Mouse (Mus musculus) right cerebral cortex, adult 2 months (tissue): ENCODE measurements at regions not wholly inside any gene's neighbourhood (a gene's known extent, or its start where the extent isn't known, plus 50 kb on each side); places are given as distances from the start of the nearest gene placed in this dataset.
"Not testable (repeated sequence)": the region's sequence is repeated elsewhere in the genome, so short reads cannot be mapped to it uniquely, and the experiment has no call there.

Experiments
- DNase-seq, 2 experiments: peaks; one replicate each; pipeline ENCODE4 v3.0.0; 2021 to 2022; ENCODE audit warnings: low spot score in 2 of 2

DNA sequence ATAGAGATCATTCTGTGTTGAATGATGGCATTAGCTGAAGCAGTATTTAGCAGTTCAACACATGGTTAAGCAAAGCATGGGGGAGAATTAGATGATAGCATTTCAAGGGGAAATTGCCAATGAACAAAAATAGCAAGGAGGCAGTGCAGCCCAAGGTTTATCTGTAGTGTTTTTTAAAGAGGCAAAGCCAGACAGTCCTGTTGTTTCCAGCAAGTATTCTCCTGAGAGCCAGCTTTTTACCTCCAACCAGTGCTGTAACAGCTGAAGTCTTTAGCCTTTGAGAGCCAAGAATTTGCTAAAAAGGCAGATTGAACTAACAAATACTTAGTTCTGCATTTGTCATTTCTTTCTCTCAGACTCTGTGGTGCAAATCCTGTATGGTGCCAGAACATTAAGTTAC, 305.1 kb upstream of the Arx start:
- DNase-seq = no peak

DNA sequence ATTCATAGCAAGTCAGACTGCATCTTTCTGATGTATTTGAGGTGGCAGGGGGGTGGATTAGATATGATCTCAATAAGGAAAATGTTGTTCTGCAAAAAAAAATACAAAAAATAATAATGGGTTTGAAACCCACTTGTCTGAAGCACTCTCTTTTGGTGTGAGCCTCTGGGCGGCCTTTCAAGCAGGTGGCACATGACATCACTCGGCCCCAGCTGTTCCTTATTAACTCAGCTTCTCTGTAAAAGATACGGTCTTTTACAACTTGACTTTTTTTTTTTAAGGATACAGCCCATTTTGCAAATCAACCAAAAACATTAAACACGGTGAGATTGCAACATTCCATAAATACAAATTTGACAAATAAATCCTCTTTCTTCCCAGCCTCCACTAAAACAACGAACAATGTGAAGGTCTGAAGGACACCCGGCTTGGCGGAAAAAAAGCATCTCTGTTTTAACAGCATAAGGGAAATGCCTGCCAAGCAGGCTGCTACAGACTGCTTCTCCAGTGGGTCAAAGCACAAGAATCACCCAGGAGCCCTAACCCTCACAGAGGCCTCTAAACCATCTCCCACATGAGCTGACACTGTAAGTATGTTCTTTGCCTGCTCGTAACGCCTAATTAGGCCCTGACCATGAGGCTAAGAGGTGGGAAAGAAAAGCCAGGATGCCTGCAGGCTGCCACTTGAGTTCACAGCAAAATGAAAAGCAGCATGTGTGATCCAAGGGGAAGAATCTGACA, 283.8 kb upstream of the Arx start:
- no peak for DNase-seq

DNA sequence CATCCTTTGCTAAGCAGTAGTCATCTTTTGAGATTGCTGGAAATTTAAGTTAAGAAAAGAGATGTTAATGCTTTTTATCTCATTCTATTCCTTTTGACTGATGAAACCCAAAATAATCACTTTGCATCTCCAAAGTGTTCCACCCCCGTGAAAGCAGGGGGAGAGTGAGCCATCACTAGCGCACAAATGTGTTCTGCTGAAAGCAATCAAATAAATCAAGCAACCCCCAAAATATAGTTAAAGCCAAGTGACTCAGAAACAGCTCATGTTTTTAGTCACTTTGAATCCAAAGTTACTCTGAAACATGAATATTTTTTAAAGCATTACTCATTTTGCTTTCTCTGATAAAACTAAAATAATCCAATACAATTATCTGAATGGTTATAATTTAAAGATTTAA, 279.6 kb upstream of the Arx start:
- DNase-seq = peak; percentile 12 to 35

DNA sequence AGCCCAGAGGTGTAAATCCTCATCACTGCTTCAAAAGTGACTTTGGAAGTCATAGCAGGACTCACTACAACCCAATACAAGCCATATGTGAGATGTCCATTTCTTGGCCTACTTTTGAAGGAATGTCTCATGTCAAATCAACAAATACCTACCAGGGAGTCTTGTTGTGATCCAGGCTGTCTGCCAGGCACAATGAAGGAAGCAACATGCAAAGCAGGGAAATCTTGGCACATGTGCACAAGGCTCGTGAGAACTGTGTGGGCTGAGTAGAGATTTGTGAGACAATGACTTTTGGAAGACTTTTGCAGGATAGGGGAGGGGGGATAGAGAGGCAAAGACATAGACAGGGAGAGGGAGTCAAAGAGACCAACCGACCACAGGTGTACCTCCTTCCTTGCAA, 274.7 kb upstream of the Arx start:
- DNase-seq = no peak

DNA sequence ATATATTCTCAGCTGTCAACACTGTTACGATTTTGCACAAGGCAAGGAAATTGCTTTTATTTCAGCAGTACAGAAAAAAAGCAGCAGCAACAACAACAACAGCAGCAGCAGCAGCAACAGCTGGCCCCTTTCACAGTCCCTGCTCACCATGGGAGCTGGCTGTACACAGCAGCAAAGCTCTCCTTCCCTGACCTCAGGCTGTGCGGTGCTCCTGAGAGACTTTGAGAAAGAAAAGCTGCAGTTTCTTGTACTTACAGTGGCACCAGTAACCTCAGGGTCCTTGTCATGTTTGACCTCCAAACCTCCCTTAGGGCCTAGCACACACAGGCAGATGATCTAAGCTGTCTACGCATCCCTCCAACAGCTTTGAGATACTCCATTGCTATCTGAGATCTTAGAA, 269.9 kb upstream of the Arx start:
- no peak for DNase-seq

DNA sequence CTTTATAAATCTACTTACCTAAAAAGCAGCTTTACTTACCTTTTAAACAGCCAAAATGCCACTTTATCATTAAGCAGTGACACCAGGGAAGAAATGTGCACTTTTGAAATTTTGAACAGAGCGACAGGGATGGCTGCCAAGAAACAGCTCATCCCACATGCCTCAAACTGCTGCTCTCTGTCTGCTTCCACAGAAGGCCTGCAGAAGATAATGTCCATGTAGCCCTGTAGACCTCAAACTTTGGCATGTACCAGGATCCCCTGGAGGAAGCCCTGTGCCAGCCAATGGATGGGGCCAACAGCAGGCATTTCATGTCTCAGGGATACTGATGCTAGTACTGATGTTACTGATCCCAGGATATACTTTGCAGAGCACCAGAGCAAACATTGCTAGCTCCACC, 245.1 kb upstream of the Arx start:
- DNase-seq = peak; percentile 7 to 14

DNA sequence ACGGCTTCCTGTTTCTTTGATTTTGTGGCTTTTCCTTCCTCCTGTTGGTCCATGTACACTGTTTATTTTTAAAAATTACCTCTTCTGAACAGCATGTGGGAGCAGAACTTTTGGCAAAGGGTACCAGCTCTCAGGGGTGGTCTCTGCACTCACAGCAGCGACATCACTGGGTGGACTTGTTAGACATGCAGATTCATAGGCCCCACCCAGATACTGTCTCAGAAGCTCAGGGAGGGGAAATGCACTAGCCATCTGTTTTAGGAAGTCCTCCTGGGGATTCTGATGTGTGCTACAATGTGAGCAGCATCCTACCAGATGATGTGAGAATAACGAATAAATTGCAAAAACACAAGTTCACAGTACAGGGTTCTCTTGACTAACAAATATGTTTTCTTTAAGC, 243.5 kb upstream of the Arx start:
- DNase-seq = no peak

DNA sequence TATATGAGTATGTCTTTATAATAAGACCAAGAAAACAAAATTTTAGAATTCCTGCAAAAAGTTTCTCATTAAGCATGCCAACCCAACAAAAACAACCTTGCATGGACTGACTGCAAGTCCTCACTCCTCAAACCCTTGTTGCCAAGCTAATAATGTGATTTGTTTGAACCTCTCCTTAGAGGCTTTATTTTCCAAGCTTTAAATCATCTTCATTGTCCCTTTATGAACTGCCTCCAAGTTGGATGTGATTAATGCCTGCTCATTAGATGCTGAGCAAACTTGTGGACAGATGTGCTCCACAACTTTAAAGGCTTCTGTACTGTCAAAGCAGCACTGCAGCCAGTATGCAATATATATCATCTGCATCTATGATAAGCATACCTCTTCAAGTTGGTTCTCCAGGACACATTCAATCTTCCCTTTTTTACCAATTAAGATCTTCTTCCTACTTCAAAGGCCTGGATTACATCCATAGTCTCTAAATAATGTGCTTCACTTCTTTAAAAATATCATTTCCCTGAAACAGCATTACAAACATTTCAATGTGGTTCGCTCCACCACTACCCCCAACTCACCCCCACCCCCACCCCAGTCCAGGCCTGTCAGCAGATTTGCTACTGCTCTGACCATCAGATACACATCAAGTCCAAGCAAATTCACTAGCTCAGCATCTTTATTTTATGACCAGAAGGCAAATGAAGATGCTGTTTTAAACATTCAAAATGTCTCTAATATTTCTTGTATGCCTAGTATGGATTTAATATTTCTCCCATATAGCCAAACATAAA, 237.1 kb upstream of the Arx start:
- DNase-seq = no peak

DNA sequence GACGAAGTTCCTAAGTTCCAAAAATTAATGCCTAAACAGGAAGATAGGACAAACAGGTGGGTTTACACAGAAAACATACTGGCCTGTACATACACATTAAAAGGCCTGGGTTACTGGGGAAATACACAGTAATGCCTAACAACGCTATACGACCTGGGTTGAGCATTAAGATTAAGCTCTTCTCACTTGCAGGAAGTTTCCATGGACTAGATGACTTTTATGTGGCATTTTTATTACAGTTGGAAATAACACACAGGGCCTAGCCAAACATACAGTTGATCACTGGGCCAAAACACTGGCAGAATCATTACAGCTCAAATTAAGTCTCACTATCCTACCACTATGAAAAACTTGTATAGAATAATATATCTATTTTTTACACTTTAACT, 236.5 kb upstream of the Arx start:
- no peak for DNase-seq

DNA sequence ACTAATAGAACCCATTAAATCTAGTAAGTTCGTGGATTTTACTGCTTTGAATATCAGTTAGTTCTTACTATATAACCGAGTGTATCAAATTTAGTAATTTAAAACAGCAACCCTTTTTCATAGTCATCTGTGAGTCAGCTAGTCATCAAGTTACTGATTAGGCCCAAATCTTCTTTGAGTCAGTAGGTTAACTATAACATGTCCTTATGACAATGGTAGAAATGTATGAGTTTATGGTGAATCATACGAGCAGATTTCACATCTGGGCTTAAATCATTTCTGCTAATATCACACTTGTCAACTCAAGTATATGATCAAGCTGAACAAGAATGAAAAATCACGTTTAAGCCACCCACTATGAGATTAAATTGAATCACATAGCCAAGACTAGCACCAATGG, 226.7 kb upstream of the Arx start:
- no peak for DNase-seq

DNA sequence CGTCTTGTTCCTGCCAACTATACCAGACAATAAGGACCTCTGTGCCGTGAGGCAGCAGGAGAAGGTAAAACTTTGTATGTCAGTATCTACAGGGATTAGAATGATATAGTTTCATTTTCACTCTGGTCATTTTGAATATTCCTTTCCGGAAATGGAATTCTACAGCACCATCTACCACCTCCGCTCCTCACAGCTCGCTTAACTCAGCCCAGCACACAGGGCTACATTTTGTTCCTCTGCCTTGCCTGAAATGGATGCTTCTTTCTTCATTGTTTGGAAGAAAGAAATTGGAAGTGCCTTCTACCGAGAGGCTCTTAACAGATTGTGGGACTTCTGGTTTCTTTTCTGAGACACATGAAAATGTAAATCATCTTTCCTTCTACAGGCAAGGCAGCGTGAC, 217.4 kb upstream of the Arx start:
- peak in 1 of 2 experiments; percentile 4 for DNase-seq

DNA sequence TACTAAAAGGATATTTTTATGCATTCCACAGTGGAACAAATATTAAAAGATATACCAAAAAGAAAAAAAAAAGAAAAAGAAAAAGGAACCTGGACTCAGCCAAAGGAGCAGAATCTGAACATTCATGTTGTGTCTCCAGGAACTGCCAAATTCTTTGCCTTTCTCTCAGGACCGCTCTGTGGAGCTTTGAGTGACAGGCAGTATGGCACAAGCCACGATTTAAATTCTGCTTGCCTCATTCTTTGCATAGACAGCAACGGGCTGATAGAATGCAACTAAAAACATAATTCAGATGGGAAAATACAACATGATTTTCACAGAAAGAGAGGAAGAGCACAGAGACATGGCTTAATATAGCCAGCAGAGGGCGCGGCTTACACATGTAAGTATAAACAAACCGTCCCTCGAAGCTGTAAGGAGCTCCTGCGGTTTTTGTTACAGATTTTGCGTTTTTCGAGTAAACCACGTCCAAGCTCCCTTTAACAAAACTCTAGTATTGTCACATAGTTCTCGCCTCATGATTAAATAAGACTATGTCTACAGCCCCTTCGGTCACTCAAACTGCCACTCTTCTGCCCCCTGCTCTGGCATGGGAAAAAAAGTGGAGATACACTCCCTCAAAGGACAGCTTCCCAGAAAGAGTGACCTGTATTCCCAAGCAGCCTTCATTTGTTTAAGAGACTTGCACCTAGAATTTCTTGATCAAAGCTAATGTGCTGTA, 216.5 kb upstream of the Arx start:
- peak; percentile 59 to 68 for DNase-seq

DNA sequence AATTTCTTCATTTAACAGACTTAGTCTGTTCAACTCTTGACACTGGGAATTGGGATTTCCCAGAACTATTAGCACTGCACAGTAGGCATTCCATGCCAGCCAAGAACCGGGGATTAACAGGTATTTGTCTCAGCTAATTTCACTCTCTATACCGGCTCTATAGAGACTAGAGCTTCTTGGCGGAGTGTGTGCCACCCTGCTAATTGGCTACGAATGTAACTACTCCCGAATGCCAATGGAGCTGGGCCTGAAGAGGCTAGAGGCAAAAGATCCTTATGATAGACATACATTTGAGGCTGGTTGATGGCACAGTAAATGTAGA, 216.0 kb upstream of the Arx start:
- DNase-seq = no peak

DNA sequence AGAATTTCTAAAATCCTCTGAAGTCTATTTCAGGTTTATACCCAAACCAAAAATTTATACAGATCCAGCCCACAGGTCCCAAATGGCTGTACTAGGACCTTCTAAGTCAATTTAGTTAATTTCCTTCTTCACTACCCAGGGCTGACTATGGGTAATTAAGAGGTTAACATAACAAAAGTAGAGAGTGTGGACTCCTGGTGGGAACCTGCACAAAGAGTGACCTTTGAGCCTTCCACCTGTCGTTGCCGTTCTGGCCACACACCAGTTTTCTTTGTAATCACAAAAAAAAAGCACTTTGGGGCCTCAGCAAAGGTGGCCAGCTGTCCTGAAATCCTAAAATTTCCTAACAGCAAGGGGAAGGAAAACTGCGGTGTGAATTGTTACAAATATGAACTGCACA, 197.3 kb upstream of the Arx start:
- DNase-seq = no peak

DNA sequence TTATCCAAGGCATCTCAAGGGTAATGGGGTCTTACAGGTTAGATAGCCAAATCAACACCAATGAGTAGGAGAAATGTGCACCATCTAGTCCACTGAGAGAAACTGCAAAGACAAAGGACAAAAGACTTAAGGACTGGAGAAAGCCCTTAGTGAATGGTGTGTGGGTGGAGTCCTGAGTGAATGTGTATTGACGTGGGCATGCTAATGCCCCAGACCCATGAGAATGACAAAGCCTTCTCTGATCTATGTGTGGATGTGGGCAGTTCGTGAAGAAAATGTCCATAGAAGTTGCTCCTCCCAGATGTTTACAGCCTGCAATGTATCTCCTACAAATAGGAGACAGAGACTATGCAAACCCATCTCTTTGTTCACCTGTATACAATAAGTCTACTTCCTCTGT, 188.7 kb upstream of the Arx start:
- no peak for DNase-seq

DNA sequence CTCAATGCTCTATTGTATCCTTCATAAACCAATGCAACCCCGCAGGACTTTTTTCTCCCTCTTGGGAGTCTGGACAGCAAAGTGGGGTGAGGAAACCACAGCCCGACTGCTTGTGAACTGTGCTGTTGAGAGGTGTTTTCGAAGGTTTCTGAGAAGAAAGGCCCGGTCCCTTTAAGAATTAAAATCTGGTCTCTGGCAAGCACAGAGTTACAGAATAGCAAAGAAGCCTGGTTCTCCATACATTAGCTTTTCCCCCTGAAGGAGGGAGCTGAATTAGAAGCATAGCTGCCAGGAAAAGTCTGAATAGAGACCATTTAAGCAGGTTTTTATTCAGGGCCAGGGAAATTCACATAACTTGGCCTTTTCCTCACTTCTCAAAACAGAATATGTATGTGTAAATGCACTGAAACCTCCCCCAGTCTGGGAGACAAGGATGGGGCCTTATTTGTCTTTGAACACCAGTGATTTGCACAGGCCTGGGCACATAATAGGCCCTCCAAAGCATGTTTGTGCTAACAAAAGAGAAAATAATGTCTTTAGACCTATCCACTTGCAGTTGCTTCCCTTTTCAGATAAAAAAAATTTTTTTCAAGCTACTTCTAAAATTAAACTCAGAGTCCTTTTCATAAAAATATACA, 178.2 kb upstream of the Arx start:
- DNase-seq = no peak

DNA sequence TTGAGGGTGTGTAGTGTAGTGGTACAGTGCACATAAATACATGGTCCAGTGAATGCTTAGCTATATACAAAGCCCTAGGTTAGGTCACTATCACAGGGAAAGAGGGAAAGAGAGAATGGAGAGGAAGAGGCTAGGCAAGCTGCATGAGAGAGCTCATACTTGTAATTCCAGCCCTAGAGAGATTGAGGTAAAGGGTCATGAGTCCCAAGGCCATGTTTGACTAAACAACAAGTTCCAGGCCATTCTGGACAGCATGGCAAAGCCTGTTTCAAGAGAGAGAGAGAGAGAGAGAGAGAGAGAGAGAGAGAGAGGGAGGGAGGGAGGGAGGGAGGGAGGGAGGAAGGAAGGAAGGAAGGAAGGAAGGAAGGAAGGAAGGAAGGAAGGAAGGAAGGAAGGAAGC, 131.9 kb upstream of the Arx start:
- DNase-seq = not testable (repeated sequence)

DNA sequence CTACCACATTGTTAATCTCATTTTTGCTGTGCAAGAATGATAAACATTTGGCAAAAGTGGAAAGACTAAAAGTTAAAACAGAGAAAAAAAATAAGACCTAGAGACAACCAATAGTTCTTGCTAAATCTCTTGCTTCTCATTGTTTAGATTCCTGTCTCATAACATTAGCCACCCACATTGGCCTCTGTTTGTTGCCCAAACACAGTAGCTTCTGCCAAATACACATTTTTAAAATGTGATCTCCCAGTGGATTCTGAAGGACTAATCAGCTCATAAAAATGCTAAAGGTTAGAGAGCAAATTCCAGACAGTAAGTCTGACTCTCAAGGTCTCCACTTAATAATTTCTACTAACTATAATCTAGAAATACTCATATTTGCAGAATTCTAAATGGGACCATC, 127.1 kb upstream of the Arx start:
- no peak for DNase-seq

DNA sequence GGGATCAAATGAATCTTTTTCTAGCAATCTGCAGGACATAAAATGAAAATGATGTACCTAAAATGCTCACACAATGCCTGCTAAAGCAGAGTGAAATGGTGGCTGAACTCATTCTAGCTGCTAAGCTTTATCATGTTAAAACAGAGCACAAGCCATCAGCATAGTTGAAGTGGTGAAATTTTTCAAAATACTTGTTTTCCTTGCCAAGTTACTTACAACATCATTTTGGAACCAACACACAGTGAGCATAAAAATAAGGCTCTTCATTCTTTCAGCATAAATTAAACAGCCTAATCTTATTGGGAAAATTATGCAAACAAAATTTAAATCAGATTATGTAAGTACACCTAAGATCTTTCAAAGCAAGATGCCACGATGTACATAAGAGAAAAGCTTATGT, 125.3 kb upstream of the Arx start:
- DNase-seq = no peak
